Mouse (Mus musculus) CH12.LX (cell line): ENCODE data around the gene Ireb2. TPM values are rescaled to one million over a fixed set of nuclear protein-coding genes. Genes with fewer than 3 reads are reported as not detected.
"Not testable (repeated sequence)": the region's sequence is repeated elsewhere in the genome, so short reads cannot be mapped to it uniquely, and the experiment has no call there.

Experiments used
- DNase-seq: peaks from one replicate; pipeline ENCODE4 v3.0.0-alpha.2; 2013; ENCODE audit errors: extremely low read depth
- H3K27ac ChIP-seq: 2 replicates; pipeline ENCODE4 v1.5.1; 2012; ENCODE audit warnings: low read depth, mild to moderate bottlenecking, control low read depth, moderate library complexity; ENCODE audit not compliant: insufficient read depth
- H3K27me3 ChIP-seq: replicated peaks from 2 replicates; pipeline ENCODE3; 2012; ENCODE audit warnings: inconsistent platforms
- H3K36me3 ChIP-seq, 2 experiments: replicated peaks in 1 of 2; 2 replicates each; pipeline versions ENCODE3 to v1.6.1; 2012; ENCODE audit warnings: inconsistent platforms in 1 of 2, low read length in 1 of 2, mild to moderate bottlenecking in 1 of 2, mixed read lengths in 1 of 2, moderate library complexity in 1 of 2; ENCODE audit not compliant: control insufficient read depth in 1 of 2, insufficient read depth in 1 of 2
- H3K4me1 ChIP-seq, 2 experiments: 2 replicates each; pipeline ENCODE4 v1.6.1; 2012; ENCODE audit warnings: inconsistent platforms in 1 of 2, moderate library complexity in 1 of 2; ENCODE audit not compliant: insufficient read depth in 2 of 2, control insufficient read depth in 1 of 2
- H3K4me2 ChIP-seq: 2 replicates; pipeline ENCODE4 v1.6.1; 2012; ENCODE audit warnings: low read depth, mild to moderate bottlenecking, control low read depth; ENCODE audit not compliant: poor library complexity, insufficient read depth, severe bottlenecking
- H3K4me3 ChIP-seq, 3 experiments: fragments of 150-350 bp in 1 of 3; sonication (generic) in 1 of 3; replicated peaks in 1 of 3; 2 replicates each; pipeline versions ENCODE3 to v1.5.1; 2011 to 2012; ENCODE audit warnings: low read depth in 2 of 3, low read length in 2 of 3, mild to moderate bottlenecking in 2 of 3, moderate library complexity in 2 of 3, control low read depth in 1 of 3, improper control_type of control experiment in 1 of 3, inconsistent platforms in 1 of 3, mixed read lengths in 1 of 3; ENCODE audit not compliant: poor library complexity in 1 of 3
- H3K79me2 ChIP-seq: replicated peaks from 2 replicates; pipeline ENCODE4 v1.6.1; 2012; ENCODE audit warnings: mild to moderate bottlenecking, moderate library complexity; ENCODE audit not compliant: control insufficient read depth, poor library complexity, insufficient read depth, severe bottlenecking; ENCODE audit errors: extremely low read depth
- H3K9ac ChIP-seq: 2 replicates; pipeline ENCODE4 v1.6.1; 2012; ENCODE audit warnings: low read depth, mild to moderate bottlenecking, control low read depth, moderate library complexity; ENCODE audit not compliant: insufficient read depth
- H3K9me3 ChIP-seq: replicated peaks from 2 replicates; pipeline ENCODE3; 2012; ENCODE audit warnings: low read length, inconsistent platforms, mixed read lengths
- CHD2 ChIP-seq: IDR thresholded peaks from 2 replicates; pipeline ENCODE4 v1.6.1; 2011; ENCODE audit warnings: low read length, improper control_type of control experiment
- CTCF ChIP-seq, 2 experiments: IDR thresholded peaks in 1 of 2; conservative IDR thresholded peaks in 1 of 2; 2 replicates each; pipeline ENCODE4 v1.5.1; 2011 to 2012; ENCODE audit warnings: low read depth in 2 of 2, low read length in 2 of 2, improper control_type of control experiment in 1 of 2, inconsistent platforms in 1 of 2, mild to moderate bottlenecking in 1 of 2, moderate library complexity in 1 of 2
- E2F4 ChIP-seq: IDR thresholded peaks from 2 replicates; pipeline ENCODE4 v1.6.1; 2011; ENCODE audit warnings: low read depth, low read length, improper control_type of control experiment; ENCODE audit not compliant: insufficient replicate concordance
- ETS1 ChIP-seq: conservative IDR thresholded peaks from 2 replicates; pipeline ENCODE4 v1.6.1; 2012; ENCODE audit warnings: low read depth, mild to moderate bottlenecking, inconsistent platforms, low read length, improper control_type of control experiment, moderate library complexity
- MAFK ChIP-seq: IDR thresholded peaks from 2 replicates; pipeline ENCODE4 v1.6.1; 2011; ENCODE audit warnings: low read length, improper control_type of control experiment; ENCODE audit not compliant: insufficient replicate concordance
- PAX5 ChIP-seq: IDR thresholded peaks from 2 replicates; pipeline ENCODE4 v1.6.1; 2012; ENCODE audit warnings: low read length, inconsistent platforms, mixed read lengths
- POLR2AphosphoS2 ChIP-seq: IDR thresholded peaks from 2 replicates; pipeline ENCODE4 v1.6.1; 2011; ENCODE audit warnings: low read depth, low read length, improper control_type of control experiment
- RAD21 ChIP-seq: IDR thresholded peaks from 2 replicates; pipeline ENCODE4 v1.6.1; 2011; ENCODE audit warnings: low read depth, mild to moderate bottlenecking, low read length, improper control_type of control experiment, moderate library complexity
- SIN3A ChIP-seq: IDR thresholded peaks from 2 replicates; pipeline ENCODE4 v1.6.1; 2012; ENCODE audit warnings: low read length, improper control_type of control experiment, inconsistent platforms
- SMC3 ChIP-seq: IDR thresholded peaks from 2 replicates; pipeline ENCODE4 v1.6.1; 2011; ENCODE audit warnings: low read depth, low read length, improper control_type of control experiment
- USF1 ChIP-seq: IDR thresholded peaks from 2 replicates; pipeline ENCODE4 v1.6.1; 2014; ENCODE audit warnings: low read depth, mild to moderate bottlenecking, inconsistent platforms, low read length, improper control_type of control experiment
- USF2 ChIP-seq: conservative IDR thresholded peaks from 2 replicates; pipeline ENCODE4 v1.6.1; 2011; ENCODE audit warnings: low read depth, low read length, improper control_type of control experiment
- ZC3H11A ChIP-seq: IDR thresholded peaks from 2 replicates; pipeline ENCODE4 v1.6.1; 2012; ENCODE audit warnings: low read depth, mild to moderate bottlenecking, inconsistent platforms, low read length, improper control_type of control experiment
- ZNF384 ChIP-seq: IDR thresholded peaks from 2 replicates; pipeline ENCODE4 v1.6.1; 2012; ENCODE audit warnings: low read depth, low read length, improper control_type of control experiment, inconsistent platforms
- dilution Hi-C: fragments of 300-500 bp; cut with MboI; formaldehyde crosslinking; loops from 2 replicates; pipeline ENCODE4 v1.14.3; 2020; ENCODE audit warnings: low sequenced_read_pairs; ENCODE audit not compliant: extremely low pct_unique_long_range_greater_than_20kb, extremely low pct_ligation_motif_present
- in situ Hi-C: fragments of 300-500 bp; cut with MboI; formaldehyde crosslinking; loops from 3 replicates; pipeline ENCODE4 v1.14.3; 2019; ENCODE audit warnings: low sequenced_read_pairs, low pct_ligation_motif_present, low pct_unique_long_range_greater_than_20kb, mixed read lengths
- polyA plus RNA-seq: library from polyadenylated mRNA; unstranded; fragments of >175 nt; gene quantifications from 2 replicates; pipeline ENCODE4 v1.2.1, GENCODE M21; 2012; ENCODE audit warnings: low read depth; ENCODE audit not compliant: insufficient read length
- total RNA-seq, 2 experiments: library from RNA; depleted of rRNA; stranded (reverse); fragments of 300-350 nt in 1 of 2; fragments of >200 nt in 1 of 2; gene quantifications; 2 replicates each; pipeline ENCODE4 v1.2.3; 2012 to 2014

Ireb2 gene
- total and polyA plus RNA-seq, 3 experiments = 15.0 to 39.8 (median 37.6) TPM

DNA sequence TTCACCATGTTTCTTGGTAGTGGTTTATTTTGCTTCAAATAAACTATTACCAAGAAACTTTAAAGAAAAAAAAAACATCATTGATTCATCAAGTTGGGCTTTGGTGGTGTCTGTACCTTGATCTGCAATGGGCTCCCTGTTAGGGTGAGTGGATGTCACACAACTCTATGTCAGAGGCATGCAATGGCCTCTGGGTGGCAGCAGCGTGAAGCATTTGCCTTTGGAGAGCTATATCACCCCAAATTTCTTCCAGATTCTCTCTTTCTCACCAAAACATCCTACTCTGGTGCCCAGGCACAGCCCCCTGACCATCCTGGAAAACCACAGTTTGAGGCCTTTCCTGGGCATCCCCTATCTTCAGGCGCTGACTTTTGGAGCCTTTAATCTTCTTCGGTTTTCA is 33.0 kb upstream of the Ireb2 start:
- in situ Hi-C loops = loop anchor here (10.0 kb wide), 1 partner anchor 274 kb away; no protein-coding TSS in a partner anchor
- peaks cover 0 to 7% of the 10 kb centered on the region in 2 experiments; a peak in 2 of 4 replicates for H3K4me1 ChIP-seq

GRCm38 (mm10) chr9:54833831-54834230 is 29.8 kb upstream of the Ireb2 start:
- no peak for TF ChIP-seq ETS1
- TF ChIP-seq USF1 = no peak
- no peak for TF ChIP-seq POLR2AphosphoS2
- no peak for TF ChIP-seq ZNF384
- no peak for TF ChIP-seq PAX5
- no peak for TF ChIP-seq ZC3H11A
- TF ChIP-seq CHD2 = no peak
- dilution Hi-C loops = no loop called here

More for the DNA sequence above, 33.0 kb upstream of the Ireb2 start:
- H3K4me2 ChIP-seq = no peak overlapping the region
- no peaks in the 10 kb centered on the region for H3K79me2 ChIP-seq
- peaks cover 6% of the 10 kb centered on the region for H3K27me3 ChIP-seq
- no peak overlapping the region for H3K4me3 ChIP-seq
- TF ChIP-seq SIN3A (no peak), ZNF384 (no peak), CTCF (conservative IDR thresholded peaks at IDR 0.05 in 1 of 2, IDR thresholded peaks at IDR 0.05 in 1 of 2; ENCODE audit: low read depth in 2 of 2, low read length in 2 of 2) (peak; percentile 45 to 83; a peak in 3 of 4 replicates), SMC3 (peak; percentile 69), E2F4 (no peak), RAD21 (peak; percentile 80), CHD2 (no peak), USF2 (no peak), MAFK (no peak)
- H3K9me3 ChIP-seq = no peaks in the 10 kb centered on the region
- DNase-seq = peak; percentile 49
- no peak overlapping the region for H3K27ac ChIP-seq
- dilution Hi-C loops = no loop called here
- no peaks in the 10 kb centered on the region for H3K36me3 ChIP-seq
- H3K9ac ChIP-seq = no peak overlapping the region

DNA sequence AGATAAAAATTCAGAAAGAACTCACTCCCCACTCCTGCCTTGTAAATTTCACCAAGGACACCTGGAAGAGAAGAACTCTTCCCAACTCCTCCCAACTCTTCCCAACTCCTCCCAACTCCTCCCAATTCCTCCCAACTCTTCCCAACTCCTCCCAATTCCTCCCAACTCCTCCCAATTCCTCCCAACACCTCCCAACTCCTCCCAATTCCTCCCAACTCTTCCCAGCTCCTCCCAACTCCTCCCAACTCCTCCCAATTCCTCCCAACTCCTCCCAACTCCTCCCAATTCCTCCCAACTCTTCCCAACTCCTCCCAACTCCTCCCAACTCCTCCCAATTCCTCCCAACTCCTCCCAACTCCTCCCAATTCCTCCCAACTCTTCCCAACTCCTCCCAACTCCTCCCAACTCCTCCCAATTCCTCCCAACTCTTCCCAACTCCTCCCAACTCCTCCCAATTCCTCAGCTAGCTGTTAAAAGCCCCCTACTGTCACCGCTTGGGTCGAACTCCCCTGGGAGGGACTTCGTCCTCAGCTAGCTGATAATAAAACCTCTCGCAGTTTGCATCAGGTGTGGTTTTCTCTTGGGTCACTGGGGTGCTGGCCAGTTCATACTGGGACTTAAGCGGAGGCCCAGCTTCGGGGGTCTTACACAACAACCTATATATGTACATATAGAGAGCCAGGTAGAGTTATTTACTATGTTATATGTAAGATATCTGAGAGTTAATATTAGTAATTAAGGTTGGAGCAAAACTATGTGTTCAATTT is 27.5 kb upstream of the Ireb2 start:
- H3K4me2 ChIP-seq, H3K79me2 ChIP-seq, H3K27me3 ChIP-seq, H3K9ac ChIP-seq, DNase-seq, H3K36me3 ChIP-seq, H3K9me3 ChIP-seq, H3K4me3 ChIP-seq, H3K27ac ChIP-seq, H3K4me1 ChIP-seq, dilution Hi-C loops: not testable (repeated sequence)
- in situ Hi-C loops = loop anchor here (10.0 kb wide), 1 partner anchor 269 kb away; no protein-coding TSS in a partner anchor

More at GRCm38 (mm10) chr9:54833831-54834230, 29.8 kb upstream of the Ireb2 start:
- H3K27ac ChIP-seq = no peak overlapping the region
- H3K79me2 ChIP-seq = no peaks in the 10 kb centered on the region
- H3K4me2 ChIP-seq = no peak overlapping the region
- H3K4me1 ChIP-seq = no peaks in the 10 kb centered on the region
- no peak for DNase-seq
- no peaks in the 10 kb centered on the region for H3K27me3 ChIP-seq
- no peaks in the 10 kb centered on the region for H3K36me3 ChIP-seq
- in situ Hi-C loops = loop anchor here (10.0 kb wide), 1 partner anchor 271 kb away; no protein-coding TSS in a partner anchor
- no peak overlapping the region for H3K4me3 ChIP-seq
- H3K9ac ChIP-seq = no peak overlapping the region
- no peaks in the 10 kb centered on the region for H3K9me3 ChIP-seq
